Comparison of ENCODE assay signal across 8 mouse cellular contexts in the genomic region with DNA sequence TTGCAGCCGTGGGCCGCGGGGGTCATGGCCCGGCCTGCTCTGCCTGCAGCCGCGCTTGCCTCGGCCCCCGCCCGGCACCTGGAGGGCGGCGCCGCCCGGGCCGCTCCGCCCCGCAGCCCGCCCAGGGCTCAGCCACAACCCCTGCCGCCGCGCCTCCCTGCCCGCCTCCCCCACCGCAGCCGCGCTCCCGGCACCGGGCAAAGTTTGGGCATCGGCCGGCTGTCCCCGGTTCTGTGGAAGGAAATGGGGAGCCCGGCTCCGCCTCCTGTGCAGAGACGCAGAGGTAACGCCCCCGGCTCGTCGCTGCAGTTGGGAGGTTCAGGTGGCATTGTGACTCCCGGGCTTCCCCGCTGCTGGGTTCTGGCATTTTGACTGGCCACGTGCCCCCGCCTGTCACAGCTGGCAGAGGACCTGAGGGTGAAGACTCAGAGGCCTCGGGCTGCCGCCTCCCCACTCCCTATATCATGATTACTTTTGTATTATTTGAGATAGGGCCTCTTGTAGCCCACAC. TPM values are rescaled to one million over a fixed set of nuclear protein-coding genes. Genes with fewer than 3 reads are reported as not detected.
DNase-seq lines count a peak whose midpoint lies in the region; ATAC-seq and TF ChIP-seq lines count a peak whose summit lies in the region.

No protein-coding gene starts in this region.

- peaks cover 11% of the 10 kb centered on the region for H3K4me1 ChIP-seq in erythroblast, embryonic 14.5 days (ENCODE audit: control insufficient read depth)
- H3K4me1 ChIP-seq in hindbrain, embryonic 16.5 days (ENCODE audit: control insufficient read depth, insufficient read depth, low read depth, low read length) = peaks cover 10% of the 10 kb centered on the region
- H3K4me1 ChIP-seq in limb, embryonic 12.5 days (replicated peaks) = peaks cover 26% of the 10 kb centered on the region
- H3K4me1 ChIP-seq in midbrain, embryonic 12.5 days = peaks cover 18% of the 10 kb centered on the region
- peaks cover 3% of the 10 kb centered on the region; the same call in 1 of the 2 replicates for H3K4me1 ChIP-seq in spleen, adult 2 months (ENCODE audit: control insufficient read depth, insufficient read depth, insufficient read length)

- H3K27ac ChIP-seq in gastrocnemius, adult 2 months = peak overlapping the region; percentile 64
- peak overlapping the region; percentile 12; the same call in 1 of the 2 replicates for H3K27ac ChIP-seq in hindbrain, embryonic 16.5 days (ENCODE audit: low read depth, low read length)
- no peak overlapping the region for H3K27ac ChIP-seq in limb, embryonic 12.5 days
- H3K27ac ChIP-seq in midbrain, embryonic 12.5 days (replicated peaks) = no peak overlapping the region
- H3K27ac ChIP-seq in spleen, adult 2 months (ENCODE audit: insufficient read depth, low read length) = no peak overlapping the region

- no peak for ATAC-seq in erythroblast, adult 5-6 weeks (replicated peaks; ENCODE audit: low FRiP score, poor library complexity, severe bottlenecking)
- peak; percentile 50 for ATAC-seq in hindbrain, embryonic 16.5 days
- ATAC-seq in limb, embryonic 12.5 days (ENCODE audit: insufficient number of reproducible peaks, insufficient read depth, low FRiP score, low TSS enrichment, low read depth) = no peak; the same call in 1 of the 2 replicates
- 0 out of 2 replicates have a peak, but pooled peaks have one; percentile 16 for ATAC-seq in midbrain, embryonic 12.5 days (ENCODE audit: low FRiP score, low read depth)

- H3K4me3 ChIP-seq in erythroblast, embryonic 14.5 days (replicated peaks) = peak overlapping the region; percentile 46
- peak overlapping the region; percentile 82 for H3K4me3 ChIP-seq in gastrocnemius, adult 2 months
- H3K4me3 ChIP-seq in hindbrain, embryonic 16.5 days (ENCODE audit: low read length) = peak overlapping the region; percentile 71
- H3K4me3 ChIP-seq in limb, embryonic 12.5 days (replicated peaks) = peak overlapping the region; percentile 74
- H3K4me3 ChIP-seq in midbrain, embryonic 12.5 days = peak overlapping the region; percentile 59
- H3K4me3 ChIP-seq in spleen, adult 2 months (ENCODE audit: extremely low read depth, insufficient read depth, insufficient read length) = peak overlapping the region; percentile 51; the same call in 1 of the 2 replicates

- no peak for TF ChIP-seq CTCF in gastrocnemius, adult 2 months (IDR thresholded peaks at IDR 0.05)
- no peak for TF ChIP-seq CTCF in spleen, adult 2 months (IDR thresholded peaks at IDR 0.05; ENCODE audit: extremely low read depth, insufficient read depth, insufficient read length, insufficient replicate concordance)

- peaks cover 7% of the 10 kb centered on the region for H3K9me3 ChIP-seq in erythroblast, embryonic 14.5 days (ENCODE audit: control insufficient read depth, low read length)
- no peaks in the 10 kb centered on the region for H3K9me3 ChIP-seq in hindbrain, embryonic 16.5 days (ENCODE audit: control insufficient read depth, low read length)
- peaks cover 7% of the 10 kb centered on the region for H3K9me3 ChIP-seq in limb, embryonic 12.5 days
- no peaks in the 10 kb centered on the region for H3K9me3 ChIP-seq in midbrain, embryonic 12.5 days

- H3K36me3 ChIP-seq in erythroblast, embryonic 14.5 days (ENCODE audit: control insufficient read depth) = no peaks in the 10 kb centered on the region
- H3K36me3 ChIP-seq in hindbrain, embryonic 16.5 days (ENCODE audit: control insufficient read depth, insufficient read depth, low read length) = no peaks in the 10 kb centered on the region
- H3K36me3 ChIP-seq in limb, embryonic 12.5 days = no peaks in the 10 kb centered on the region; the same call in 1 of the 2 replicates
- no peaks in the 10 kb centered on the region for H3K36me3 ChIP-seq in midbrain, embryonic 12.5 days
- no peaks in the 10 kb centered on the region for H3K36me3 ChIP-seq in spleen, adult 2 months (ENCODE audit: control insufficient read depth, insufficient read depth, low read length)

- H3K27me3 ChIP-seq in erythroblast, embryonic 14.5 days (ENCODE audit: control insufficient read depth) = peaks cover 61% of the 10 kb centered on the region
- H3K27me3 ChIP-seq in hindbrain, embryonic 16.5 days (replicated peaks; ENCODE audit: control insufficient read depth, insufficient read depth, low read length) = peaks cover 6% of the 10 kb centered on the region
- H3K27me3 ChIP-seq in limb, embryonic 12.5 days = peaks cover 38% of the 10 kb centered on the region
- peaks cover 65% of the 10 kb centered on the region for H3K27me3 ChIP-seq in midbrain, embryonic 12.5 days
- peaks cover 2% of the 10 kb centered on the region; the same call in 1 of the 2 replicates for H3K27me3 ChIP-seq in spleen, adult 2 months (ENCODE audit: control insufficient read depth, insufficient read depth, low read length)

- peak overlapping the region; percentile 98 for H3K4me2 ChIP-seq in hindbrain, embryonic 16.5 days (ENCODE audit: low read length)
- H3K4me2 ChIP-seq in limb, embryonic 12.5 days = peak overlapping the region; percentile 99
- peak overlapping the region; percentile 98 for H3K4me2 ChIP-seq in midbrain, embryonic 12.5 days (replicated peaks)

- intact Hi-C loops in gastrocnemius, adult 2 months (cut with DNase I) = no loop called here

- TF ChIP-seq POLR2A in spleen, adult 2 months (IDR thresholded peaks at IDR 0.05; ENCODE audit: low read depth, low read length) = no peak

- WGBS in hindbrain, embryonic 16.5 days = 1% methylated on average over 20 of the region's 42 CpGs
- WGBS in limb, embryonic 12.5 days = 2% methylated on average over 40 of the region's 42 CpGs
- WGBS in midbrain, embryonic 12.5 days = under 1% methylated on average over 36 of the region's 42 CpGs
- under 1% methylated on average over 38 of the region's 42 CpGs for WGBS in spleen, adult 2 months

- H3K9ac ChIP-seq in hindbrain, embryonic 16.5 days (ENCODE audit: low read depth, low read length) = peak overlapping the region; percentile 83
- peak overlapping the region; percentile 80 for H3K9ac ChIP-seq in limb, embryonic 12.5 days (replicated peaks)
- peak overlapping the region; percentile 66 for H3K9ac ChIP-seq in midbrain, embryonic 12.5 days (replicated peaks)

- DNase-seq in brain, adult 2 months (ENCODE audit: low read depth, low spot score) = peak; percentile 49
- peak; percentile 78 for DNase-seq in gastrocnemius, adult 2 months
- DNase-seq in spleen, adult 2 months (ENCODE audit: low read depth in 1 of 2, low spot score in 2 of 2) = peak in 1 of 2 experiments; percentile 20

RNA-seq across cellular contexts. Expression of a gene that starts 13.0 kb away (rescaled TPM):
- polyA plus RNA-seq in erythroblast, embryonic 14.5 days (2012) = 0.18 and 0.20 TPM in 2 replicates
- total RNA-seq in erythroblast, adult 5-6 weeks (2015; ENCODE audit: low replicate concordance) = 2.3 TPM in 1 of 2 replicates, not detected in the other
- total RNA-seq in erythroblast, adult 5-6 weeks (2017; ENCODE audit: low replicate concordance) = 5.0 TPM in 1 of 2 replicates, not detected in the other
- 1 to 10 TPM in 1 of 2 experiments, under 1 TPM in 1; 0.77 to 1.0 TPM for total RNA-seq in gastrocnemius, adult 2 months (2021)
- 18.3 and 20.5 TPM in 2 replicates for polyA plus RNA-seq in hindbrain, embryonic 16.5 days (2015; fragmentation: Nextera tagmentation; extraction: Ambion mirVana)
- 5.8 and 6.0 TPM in 2 replicates for polyA plus RNA-seq in limb, embryonic 12.5 days (2016; fragmentation: Nextera tagmentation; extraction: Ambion mirVana)
- 5.2 and 5.7 TPM in 2 replicates for polyA plus RNA-seq in midbrain, embryonic 12.5 days (2016; fragmentation: Nextera tagmentation; extraction: Ambion mirVana)
- 0.42 and 0.74 TPM in 2 replicates for polyA plus RNA-seq in spleen, adult 2 months (2012; rRNA removed)

RNA-seq across cellular contexts. Expression of a gene that starts 33.5 kb away (rescaled TPM):
- 0.17 and 0.74 TPM in 2 replicates for polyA plus RNA-seq in erythroblast, embryonic 14.5 days (2012)
- not detected in 2 replicates for total RNA-seq in erythroblast, adult 5-6 weeks (2015; ENCODE audit: low replicate concordance)
- not detected in 2 replicates for total RNA-seq in erythroblast, adult 5-6 weeks (2017; ENCODE audit: low replicate concordance)
- not detected for total RNA-seq in gastrocnemius, adult 2 months (2021)
- polyA plus RNA-seq in hindbrain, embryonic 16.5 days (2015; fragmentation: Nextera tagmentation; extraction: Ambion mirVana) = 6.5 and 7.9 TPM in 2 replicates
- polyA plus RNA-seq in limb, embryonic 12.5 days (2016; fragmentation: Nextera tagmentation; extraction: Ambion mirVana) = 2.7 and 3.7 TPM in 2 replicates
- 2.1 and 3.0 TPM in 2 replicates for polyA plus RNA-seq in midbrain, embryonic 12.5 days (2016; fragmentation: Nextera tagmentation; extraction: Ambion mirVana)
- polyA plus RNA-seq in spleen, adult 2 months (2012; rRNA removed) = 0.18 and 2.8 TPM in 2 replicates

RNA-seq across cellular contexts. Expression of a gene that starts 33.6 kb away (rescaled TPM):
- 36.9 and 50.3 TPM in 2 replicates for polyA plus RNA-seq in erythroblast, embryonic 14.5 days (2012)
- total RNA-seq in erythroblast, adult 5-6 weeks (2015; ENCODE audit: low replicate concordance) = 237 and 289 TPM in 2 replicates
- 101 and 131 TPM in 2 replicates for total RNA-seq in erythroblast, adult 5-6 weeks (2017; ENCODE audit: low replicate concordance)
- 1,000 to 10,000 TPM; 1,376 to 1,812 TPM for total RNA-seq in gastrocnemius, adult 2 months (2021)
- 1,225 and 1,379 TPM in 2 replicates for polyA plus RNA-seq in hindbrain, embryonic 16.5 days (2015; fragmentation: Nextera tagmentation; extraction: Ambion mirVana)
- 886 and 916 TPM in 2 replicates for polyA plus RNA-seq in limb, embryonic 12.5 days (2016; fragmentation: Nextera tagmentation; extraction: Ambion mirVana)
- 895 and 905 TPM in 2 replicates for polyA plus RNA-seq in midbrain, embryonic 12.5 days (2016; fragmentation: Nextera tagmentation; extraction: Ambion mirVana)
- 437 and 535 TPM in 2 replicates for polyA plus RNA-seq in spleen, adult 2 months (2012; rRNA removed)

RNA-seq across cellular contexts. Expression of a gene that starts 34.0 kb away (rescaled TPM):
- 10.8 and 13.1 TPM in 2 replicates for polyA plus RNA-seq in erythroblast, embryonic 14.5 days (2012)
- total RNA-seq in erythroblast, adult 5-6 weeks (2015; ENCODE audit: low replicate concordance) = 10.9 and 16.7 TPM in 2 replicates
- total RNA-seq in erythroblast, adult 5-6 weeks (2017; ENCODE audit: low replicate concordance) = 1.8 and 33.7 TPM in 2 replicates
- 10 to 100 TPM; 22.2 to 25.6 TPM for total RNA-seq in gastrocnemius, adult 2 months (2021)
- polyA plus RNA-seq in hindbrain, embryonic 16.5 days (2015; fragmentation: Nextera tagmentation; extraction: Ambion mirVana) = 118 and 124 TPM in 2 replicates
- polyA plus RNA-seq in limb, embryonic 12.5 days (2016; fragmentation: Nextera tagmentation; extraction: Ambion mirVana) = 285 and 294 TPM in 2 replicates
- polyA plus RNA-seq in midbrain, embryonic 12.5 days (2016; fragmentation: Nextera tagmentation; extraction: Ambion mirVana) = 215 and 235 TPM in 2 replicates
- 45.7 and 75.1 TPM in 2 replicates for polyA plus RNA-seq in spleen, adult 2 months (2012; rRNA removed)

RNA-seq across cellular contexts. Expression of a gene that starts 45.3 kb away (rescaled TPM):
- 8.6 and 17.1 TPM in 2 replicates for polyA plus RNA-seq in erythroblast, embryonic 14.5 days (2012)
- total RNA-seq in erythroblast, adult 5-6 weeks (2015; ENCODE audit: low replicate concordance) = 13.3 and 32.0 TPM in 2 replicates
- total RNA-seq in erythroblast, adult 5-6 weeks (2017; ENCODE audit: low replicate concordance) = 4.3 and 14.3 TPM in 2 replicates
- under 1 TPM; 0.36 to 0.67 TPM for total RNA-seq in gastrocnemius, adult 2 months (2021)
- 20.6 and 22.0 TPM in 2 replicates for polyA plus RNA-seq in hindbrain, embryonic 16.5 days (2015; fragmentation: Nextera tagmentation; extraction: Ambion mirVana)
- polyA plus RNA-seq in limb, embryonic 12.5 days (2016; fragmentation: Nextera tagmentation; extraction: Ambion mirVana) = 111 and 113 TPM in 2 replicates
- polyA plus RNA-seq in midbrain, embryonic 12.5 days (2016; fragmentation: Nextera tagmentation; extraction: Ambion mirVana) = 73.7 and 84.8 TPM in 2 replicates
- 8.1 and 14.7 TPM in 2 replicates for polyA plus RNA-seq in spleen, adult 2 months (2012; rRNA removed)

Comparison
In these comparisons a context has a peak if more than half of its experiments do, and no peak if none do; other contexts are left out.
1. ATAC-seq: peak in hindbrain, embryonic 16.5 days (single experiment) and midbrain, embryonic 12.5 days (single experiment); none in erythroblast, adult 5-6 weeks (single experiment) and limb, embryonic 12.5 days (single experiment).
2. H3K27ac ChIP-seq: peak in gastrocnemius, adult 2 months (single experiment) and hindbrain, embryonic 16.5 days (single experiment); none in limb, embryonic 12.5 days (single experiment), midbrain, embryonic 12.5 days (single experiment) and spleen, adult 2 months (single experiment).
3. Peak in every context shown above with its lines, with median percentiles within 50 percentile points of each other: H3K4me3 ChIP-seq, H3K4me2 ChIP-seq and H3K9ac ChIP-seq.